Mouse (Mus musculus): ENCODE measurements around the gene Art4.

Gene Art4

GRCm38 (mm10) chr6:136827116-136827515, 30.4 kb downstream of the Art4 start:
- no peak for DNase-seq (ENCODE audit: low spot score)

- DNase-seq (ENCODE audit: low spot score): no peak
These were observed 32.5 kb downstream of the Art4 start for GRCm38 (mm10) chr6:136824987-136825386.

GRCm38 (mm10) chr6:136821086-136821485, 36.4 kb downstream of the Art4 start:
- DNase-seq (ENCODE audit: low spot score): no peak

- no peak for DNase-seq (ENCODE audit: low spot score)
These were observed 37.2 kb downstream of the Art4 start for GRCm38 (mm10) chr6:136820381-136820780.

GRCm38 (mm10) chr6:136817549-136817948, 40.0 kb downstream of the Art4 start:
- DNase-seq (ENCODE audit: low spot score): no peak

- DNase-seq (ENCODE audit: low spot score): no peak
These were observed 40.7 kb downstream of the Art4 start for GRCm38 (mm10) chr6:136816826-136817225.

GRCm38 (mm10) chr6:136815381-136815780, 42.2 kb downstream of the Art4 start:
- DNase-seq (ENCODE audit: low spot score): no peak

- no peak for DNase-seq (ENCODE audit: low spot score)
These were observed 44.4 kb downstream of the Art4 start for GRCm38 (mm10) chr6:136813117-136813516.

GRCm38 (mm10) chr6:136811196-136811595, 46.3 kb downstream of the Art4 start:
- DNase-seq (ENCODE audit: low spot score): no peak

- DNase-seq (ENCODE audit: low spot score): no peak
These were observed 47.9 kb downstream of the Art4 start for GRCm38 (mm10) chr6:136809673-136810072.

- peak; percentile 60 for DNase-seq (ENCODE audit: low spot score)
These were observed 48.5 kb downstream of the Art4 start for GRCm38 (mm10) chr6:136809077-136809476.

GRCm38 (mm10) chr6:136808631-136809046, 48.9 kb downstream of the Art4 start:
- peak; percentile 55 for DNase-seq (ENCODE audit: low spot score)

GRCm38 (mm10) chr6:136808014-136808417, 49.5 kb downstream of the Art4 start, which contains the start of gene H2afj:
H2afj (plus strand) TSS chr6:136808244.
- peak; percentile 94 for DNase-seq (ENCODE audit: low spot score)

- DNase-seq (ENCODE audit: low spot score): no peak
These were observed 50.0 kb downstream of the Art4 start for GRCm38 (mm10) chr6:136807395-136808013.

GRCm38 (mm10) chr6:136806819-136807218, 50.7 kb downstream of the Art4 start:
- DNase-seq (ENCODE audit: low spot score): no peak

GRCm38 (mm10) chr6:136805409-136805775, 52.1 kb downstream of the Art4 start:
- no peak for DNase-seq (ENCODE audit: low spot score)

- DNase-seq (ENCODE audit: low spot score): no peak
These were observed 52.7 kb downstream of the Art4 start for GRCm38 (mm10) chr6:136804705-136805408.

- peak; percentile 100 for DNase-seq (ENCODE audit: low spot score)
These were observed 53.5 kb downstream of the Art4 start, which contains the start of gene Hist4h4 for GRCm38 (mm10) chr6:136803739-136804633. Hist4h4 (minus strand) TSS chr6:136804415.

- peak; percentile 57 for DNase-seq (ENCODE audit: low spot score)
These were observed 54.3 kb downstream of the Art4 start for GRCm38 (mm10) chr6:136803093-136803738.

GRCm38 (mm10) chr6:136801274-136801673, 56.3 kb downstream of the Art4 start:
- DNase-seq (ENCODE audit: low spot score): no peak

- DNase-seq (ENCODE audit: low spot score): no peak
These were observed 56.8 kb downstream of the Art4 start for GRCm38 (mm10) chr6:136800710-136801109.
